Comparison of ENCODE assay signal across 34 mouse cellular contexts in the genomic region with DNA sequence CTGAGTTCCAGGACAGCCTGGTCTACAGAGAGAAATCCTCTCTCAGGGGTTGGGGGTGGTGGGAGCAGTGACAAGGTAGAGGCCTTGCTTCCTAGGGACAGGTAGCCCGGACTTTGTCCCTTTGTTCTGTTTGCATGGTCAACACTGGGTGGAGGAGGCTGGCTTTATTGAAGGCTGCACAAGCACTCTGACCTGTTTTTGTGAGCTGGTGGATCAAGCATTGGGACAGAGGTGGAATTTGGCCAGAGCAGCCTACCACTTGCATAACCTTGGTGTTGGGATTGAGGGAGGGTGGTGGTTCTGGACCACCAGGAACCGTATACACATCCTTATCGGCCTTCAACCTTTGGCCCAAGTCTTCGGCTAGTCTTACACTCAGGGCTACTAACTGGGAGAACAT. TPM values are rescaled to one million over a fixed set of nuclear protein-coding genes. Genes with fewer than 3 reads are reported as not detected.
DNase-seq lines count a peak whose midpoint lies in the region; ATAC-seq and TF ChIP-seq lines count a peak whose summit lies in the region.
"Had no signal": no experiment of that assay in that cellular context is flagged by ENCODE, and none has a peak within 500 bp of the region (broad histone marks: within the 10 kb centered on the region; RNA-seq: fewer than 3 reads in every experiment).

No protein-coding gene starts in this region.

- no peaks in the 10 kb centered on the region for H3K9me3 ChIP-seq in intestine, embryonic 14.5 days (ENCODE audit: control insufficient read depth, low read length)
- H3K9me3 ChIP-seq in intestine, postnatal 0 days (ENCODE audit: control insufficient read depth) = no peaks in the 10 kb centered on the region
- no peaks in the 10 kb centered on the region for H3K9me3 ChIP-seq in liver, embryonic 14.5 days (ENCODE audit: control insufficient read depth, low read length)
- H3K9me3 ChIP-seq in stomach, embryonic 15.5 days = no peaks in the 10 kb centered on the region
- H3K9me3 ChIP-seq in midbrain, embryonic 14.5 days (ENCODE audit: control insufficient read depth, low read length) = no peaks in the 10 kb centered on the region
- no peaks in the 10 kb centered on the region for H3K9me3 ChIP-seq in hindbrain, embryonic 11.5 days (ENCODE audit: control insufficient read depth, low read length)
- H3K9me3 ChIP-seq: embryonic facial prominence, embryonic 15.5 days; G1E; heart, embryonic 12.5 days; hindbrain, embryonic 13.5 days; limb, embryonic 10.5 days; midbrain, embryonic 12.5 days had no signal

- H3K9ac ChIP-seq in intestine, embryonic 14.5 days (ENCODE audit: low read length) = no peak overlapping the region
- H3K9ac ChIP-seq in intestine, postnatal 0 days (ENCODE audit: low read depth, low read length) = no peak overlapping the region
- H3K9ac ChIP-seq in liver, embryonic 14.5 days (replicated peaks) = no peak overlapping the region
- no peak overlapping the region for H3K9ac ChIP-seq in stomach, embryonic 15.5 days
- H3K9ac ChIP-seq in midbrain, embryonic 14.5 days (replicated peaks; ENCODE audit: low read length) = no peak overlapping the region
- H3K9ac ChIP-seq in hindbrain, embryonic 11.5 days (ENCODE audit: low read depth, low read length) = no peak overlapping the region
- H3K9ac ChIP-seq: embryonic facial prominence, embryonic 15.5 days; heart, embryonic 12.5 days; hindbrain, embryonic 13.5 days; midbrain, embryonic 12.5 days had no signal

- no peak for DNase-seq in intestine, embryonic 14.5 days (ENCODE audit: low spot score)
- DNase-seq in liver, embryonic 14.5 days (ENCODE audit: low read depth in 3 of 3, low spot score in 3 of 3) = peak in 2 of 3 experiments; percentile 23 to 44
- no peak for DNase-seq in midbrain, embryonic 14.5 days
- no peak for DNase-seq in gastrocnemius, postnatal 14 days
- no peak for DNase-seq in hindbrain, embryonic 11.5 days (ENCODE audit: low spot score)
- DNase-seq: adrenal gland, adult 2 months; B cell, adult 2 months; cerebellum, adult 2 months; gastrocnemius, postnatal 10 days; heart, adult 11 months; heart, postnatal 14 days; kidney, postnatal 4 days; lung, adult 18-20 months; lung, postnatal 10 days; right cerebral cortex, postnatal 14 days; spleen, adult 18-20 months; thymus, adult 18-20 months; thymus, postnatal 36 days had no signal

- 0 out of 2 replicates have a peak, but pooled peaks cover 3% of the 10 kb centered on the region for H3K4me1 ChIP-seq in intestine, embryonic 14.5 days (replicated peaks; ENCODE audit: control insufficient read depth, insufficient read depth, low read length)
- H3K4me1 ChIP-seq in intestine, postnatal 0 days (replicated peaks; ENCODE audit: control insufficient read depth, insufficient read depth, low read length) = 0 out of 2 replicates have a peak, but pooled peaks cover 7% of the 10 kb centered on the region
- H3K4me1 ChIP-seq in liver, embryonic 14.5 days (replicated peaks; ENCODE audit: control insufficient read depth in 2 of 2, insufficient read depth in 2 of 2, low read length in 1 of 2) = peaks cover 4 to 12% of the 10 kb centered on the region in 2 experiments
- 0 out of 2 replicates have a peak, but pooled peaks cover 2% of the 10 kb centered on the region for H3K4me1 ChIP-seq in stomach, embryonic 15.5 days
- H3K4me1 ChIP-seq in midbrain, embryonic 14.5 days (ENCODE audit: control insufficient read depth, insufficient read depth, low read length) = no peaks in the 10 kb centered on the region
- H3K4me1 ChIP-seq in hindbrain, embryonic 11.5 days (replicated peaks; ENCODE audit: control insufficient read depth, insufficient read depth, low read length) = no peaks in the 10 kb centered on the region
- H3K4me1 ChIP-seq: heart, embryonic 12.5 days had no signal

- H3K4me2 ChIP-seq in intestine, embryonic 14.5 days (ENCODE audit: low read length) = no peak overlapping the region
- no peak overlapping the region for H3K4me2 ChIP-seq in intestine, postnatal 0 days (replicated peaks; ENCODE audit: low read depth)
- H3K4me2 ChIP-seq in liver, embryonic 14.5 days (ENCODE audit: low read depth) = no peak overlapping the region
- no peak overlapping the region for H3K4me2 ChIP-seq in stomach, embryonic 15.5 days
- no peak overlapping the region for H3K4me2 ChIP-seq in midbrain, embryonic 14.5 days (ENCODE audit: low read length)
- H3K4me2 ChIP-seq in hindbrain, embryonic 11.5 days (replicated peaks; ENCODE audit: low read depth, low read length) = no peak overlapping the region
- H3K4me2 ChIP-seq: embryonic facial prominence, embryonic 15.5 days; heart, embryonic 12.5 days; hindbrain, embryonic 13.5 days; midbrain, embryonic 12.5 days had no signal

- WGBS in intestine, embryonic 14.5 days = 73% methylated on average over 4 of the region's 4 CpGs
- 51% methylated on average over 4 of the region's 4 CpGs for whole genome bisulfite sequencing in intestine, postnatal 0 days
- WGBS in liver, embryonic 14.5 days (ENCODE audit: insufficient replicate concordance) = 66% methylated on average over 4 of the region's 4 CpGs
- WGBS in stomach, embryonic 15.5 days = 77% methylated on average over 4 of the region's 4 CpGs
- 86% methylated on average over 4 of the region's 4 CpGs for WGBS in midbrain, embryonic 14.5 days
- 81% methylated on average over 4 of the region's 4 CpGs for WGBS in hindbrain, embryonic 11.5 days

- TF ChIP-seq CTCF in intestine, postnatal 0 days (IDR thresholded peaks at IDR 0.05; ENCODE audit: low read depth) = no peak
- TF ChIP-seq CTCF in liver, embryonic 14.5 days (IDR thresholded peaks at IDR 0.05; ENCODE audit: low read depth) = no peak

- no peak overlapping the region for H3K4me3 ChIP-seq in intestine, embryonic 14.5 days (ENCODE audit: low read depth, low read length)
- H3K4me3 ChIP-seq in intestine, postnatal 0 days (ENCODE audit: low read depth, low read length) = no peak overlapping the region
- H3K4me3 ChIP-seq in liver, embryonic 14.5 days (ENCODE audit: insufficient read depth in 1 of 2, low read depth in 2 of 2, low read length in 2 of 2) = no peak overlapping the region
- H3K4me3 ChIP-seq in stomach, embryonic 15.5 days (replicated peaks) = no peak overlapping the region
- no peak overlapping the region for H3K4me3 ChIP-seq in midbrain, embryonic 14.5 days (replicated peaks; ENCODE audit: low read depth, low read length)
- no peak overlapping the region for H3K4me3 ChIP-seq in hindbrain, embryonic 11.5 days (ENCODE audit: low read depth, low read length)
- H3K4me3 ChIP-seq: embryonic facial prominence, embryonic 15.5 days; heart, embryonic 12.5 days; hindbrain, embryonic 13.5 days; limb, embryonic 10.5 days; midbrain, embryonic 12.5 days had no signal

- no peak for TF ChIP-seq EP300 in liver, embryonic 14.5 days (IDR thresholded peaks at IDR 0.05; ENCODE audit: low read depth)

- H3K36me3 ChIP-seq in intestine, embryonic 14.5 days (ENCODE audit: control insufficient read depth, insufficient read depth, low read length) = no peaks in the 10 kb centered on the region
- H3K36me3 ChIP-seq in intestine, postnatal 0 days (ENCODE audit: control insufficient read depth, insufficient read depth) = no peaks in the 10 kb centered on the region
- no peaks in the 10 kb centered on the region for H3K36me3 ChIP-seq in liver, embryonic 14.5 days (replicated peaks; ENCODE audit: control insufficient read depth, insufficient read depth, low read depth)
- H3K36me3 ChIP-seq in stomach, embryonic 15.5 days = no peaks in the 10 kb centered on the region
- H3K36me3 ChIP-seq in midbrain, embryonic 14.5 days (ENCODE audit: control insufficient read depth, insufficient read depth, low read length) = no peaks in the 10 kb centered on the region
- H3K36me3 ChIP-seq in hindbrain, embryonic 11.5 days (ENCODE audit: control insufficient read depth, insufficient read depth, low read length) = no peaks in the 10 kb centered on the region
- H3K36me3 ChIP-seq: embryonic facial prominence, embryonic 15.5 days; G1E; heart, embryonic 12.5 days; hindbrain, embryonic 13.5 days; limb, embryonic 10.5 days; midbrain, embryonic 12.5 days had no signal

- intact Hi-C loops in gastrocnemius, postnatal 14 days (cut with DNase I; ENCODE audit: low total_unique reads) = no loop called here

- no peaks in the 10 kb centered on the region for H3K27me3 ChIP-seq in intestine, embryonic 14.5 days (replicated peaks; ENCODE audit: control insufficient read depth, insufficient read depth, low read length)
- no peaks in the 10 kb centered on the region for H3K27me3 ChIP-seq in intestine, postnatal 0 days (replicated peaks; ENCODE audit: control insufficient read depth, insufficient read depth, low read length)
- H3K27me3 ChIP-seq in liver, embryonic 14.5 days (ENCODE audit: control insufficient read depth, insufficient read depth, low read length) = no peaks in the 10 kb centered on the region
- no peaks in the 10 kb centered on the region for H3K27me3 ChIP-seq in stomach, embryonic 15.5 days (replicated peaks)
- no peaks in the 10 kb centered on the region for H3K27me3 ChIP-seq in midbrain, embryonic 14.5 days (ENCODE audit: control insufficient read depth, insufficient read depth, low read length)
- H3K27me3 ChIP-seq in hindbrain, embryonic 11.5 days (ENCODE audit: control insufficient read depth, insufficient read depth, low read length) = no peaks in the 10 kb centered on the region
- H3K27me3 ChIP-seq: embryonic facial prominence, embryonic 15.5 days; hindbrain, embryonic 13.5 days; midbrain, embryonic 12.5 days had no signal

- H3K27ac ChIP-seq in intestine, embryonic 14.5 days (ENCODE audit: low read depth) = no peak overlapping the region
- 0 out of 2 replicates have a peak overlapping the region, but pooled peaks have one; percentile 5 for H3K27ac ChIP-seq in intestine, postnatal 0 days (ENCODE audit: low read depth, low read length)
- peak overlapping the region; percentile 20; the same call in 1 of the 2 replicates for H3K27ac ChIP-seq in liver, embryonic 14.5 days
- peak overlapping the region; percentile 5; the same call in 1 of the 2 replicates for H3K27ac ChIP-seq in stomach, embryonic 15.5 days
- no peak overlapping the region for H3K27ac ChIP-seq in midbrain, embryonic 14.5 days (replicated peaks; ENCODE audit: low read depth, low read length)
- H3K27ac ChIP-seq in hindbrain, embryonic 11.5 days (ENCODE audit: low read depth, low read length) = no peak overlapping the region
- H3K27ac ChIP-seq: embryonic facial prominence, embryonic 15.5 days; hindbrain, embryonic 13.5 days; limb, embryonic 10.5 days; midbrain, embryonic 12.5 days had no signal

- ATAC-seq in intestine, embryonic 14.5 days (replicated peaks; ENCODE audit: low FRiP score, low TSS enrichment, low read depth) = 0 out of 2 replicates have a peak, but pooled peaks have one; percentile 41
- peak; percentile 65 for ATAC-seq in intestine, postnatal 0 days
- ATAC-seq in liver, embryonic 14.5 days (ENCODE audit: insufficient read depth) = peak; percentile 73
- ATAC-seq in stomach, embryonic 15.5 days (ENCODE audit: insufficient read depth, low FRiP score, low read depth) = peak; percentile 58
- ATAC-seq in midbrain, embryonic 14.5 days (ENCODE audit: low FRiP score, low TSS enrichment) = no peak
- ATAC-seq in hindbrain, embryonic 11.5 days (ENCODE audit: low FRiP score) = no peak
- ATAC-seq: forebrain, embryonic 14.5 days; inflammation-experienced regulatory T-cells, adult 6 months; Patski had no signal

RNA-seq across cellular contexts. Expression of gene Psmd1, which starts 7.9 kb away (rescaled TPM):
- polyA plus RNA-seq in intestine, embryonic 14.5 days (2014; fragmentation: Nextera tagmentation; extraction: Ambion mirVana) = 160 and 174 TPM in 2 replicates
- 70.7 and 72.8 TPM in 2 replicates for polyA plus RNA-seq in intestine, postnatal 0 days (2015; fragmentation: Nextera tagmentation; extraction: Ambion mirVana)
- 43.7 and 53.0 TPM in 2 replicates for polyA plus RNA-seq in liver, embryonic 14.5 days (2012; rRNA removed)
- 104 and 107 TPM in 2 replicates for polyA plus RNA-seq in liver, embryonic 14.5 days (2014; fragmentation: Nextera tagmentation; extraction: Ambion mirVana)
- 147 and 158 TPM in 2 replicates for polyA plus RNA-seq in stomach, embryonic 15.5 days (2015; fragmentation: Nextera tagmentation; extraction: Ambion mirVana)
- polyA plus RNA-seq in midbrain, embryonic 14.5 days (2014; fragmentation: Nextera tagmentation; extraction: Ambion mirVana) = 149 and 214 TPM in 2 replicates
- total RNA-seq in gastrocnemius, postnatal 14 days (2021) = 10 to 100 TPM; 91.4 to 97.4 TPM
- 216 and 247 TPM in 2 replicates for polyA plus RNA-seq in hindbrain, embryonic 11.5 days (2014; fragmentation: Nextera tagmentation; extraction: Ambion mirVana)

RNA-seq across cellular contexts. Expression of gene 2810459M11Rik, which starts 10.6 kb away (rescaled TPM):
- 3.5 and 4.6 TPM in 2 replicates for polyA plus RNA-seq in intestine, embryonic 14.5 days (2014; fragmentation: Nextera tagmentation; extraction: Ambion mirVana)
- polyA plus RNA-seq in intestine, postnatal 0 days (2015; fragmentation: Nextera tagmentation; extraction: Ambion mirVana) = 3.0 and 3.3 TPM in 2 replicates
- 12.1 and 12.3 TPM in 2 replicates for polyA plus RNA-seq in liver, embryonic 14.5 days (2012; rRNA removed)
- polyA plus RNA-seq in liver, embryonic 14.5 days (2014; fragmentation: Nextera tagmentation; extraction: Ambion mirVana) = 15.5 and 22.8 TPM in 2 replicates
- 4.7 and 5.9 TPM in 2 replicates for polyA plus RNA-seq in stomach, embryonic 15.5 days (2015; fragmentation: Nextera tagmentation; extraction: Ambion mirVana)
- polyA plus RNA-seq in midbrain, embryonic 14.5 days (2014; fragmentation: Nextera tagmentation; extraction: Ambion mirVana) = 7.0 and 7.3 TPM in 2 replicates
- under 1 TPM; 0.06 to 0.07 TPM for total RNA-seq in gastrocnemius, postnatal 14 days (2021)
- polyA plus RNA-seq in hindbrain, embryonic 11.5 days (2014; fragmentation: Nextera tagmentation; extraction: Ambion mirVana) = 0.18 and 0.42 TPM in 2 replicates
- total RNA-seq: CH12.LX; heart, postnatal 14 days; megakaryocyte, adult 5-6 weeks had no signal
- polyA plus RNA-seq: G1E; inflammation-experienced regulatory T-cells, adult 6 months; Patski had no signal

RNA-seq across cellular contexts. Expression of gene Spata3, which starts 39.7 kb away (rescaled TPM):
- not detected in 2 replicates for polyA plus RNA-seq in intestine, embryonic 14.5 days (2014; fragmentation: Nextera tagmentation; extraction: Ambion mirVana)
- polyA plus RNA-seq in intestine, postnatal 0 days (2015; fragmentation: Nextera tagmentation; extraction: Ambion mirVana) = not detected in 2 replicates
- 0.05 and 0.17 TPM in 2 replicates for polyA plus RNA-seq in liver, embryonic 14.5 days (2012; rRNA removed)
- polyA plus RNA-seq in liver, embryonic 14.5 days (2014; fragmentation: Nextera tagmentation; extraction: Ambion mirVana) = 0.17 and 0.21 TPM in 2 replicates
- not detected in 2 replicates for polyA plus RNA-seq in stomach, embryonic 15.5 days (2015; fragmentation: Nextera tagmentation; extraction: Ambion mirVana)
- 0.32 and 0.34 TPM in 2 replicates for polyA plus RNA-seq in midbrain, embryonic 14.5 days (2014; fragmentation: Nextera tagmentation; extraction: Ambion mirVana)
- total RNA-seq in gastrocnemius, postnatal 14 days (2021) = not detected
- polyA plus RNA-seq in hindbrain, embryonic 11.5 days (2014; fragmentation: Nextera tagmentation; extraction: Ambion mirVana) = not detected in 2 replicates
- total RNA-seq: adrenal gland, adult 2 months; CH12.LX; common myeloid progenitor, adult 5-6 weeks; G1E; gastrocnemius, postnatal 10 days; heart, postnatal 14 days; megakaryocyte, adult 5-6 weeks had no signal
- polyA plus RNA-seq: adrenal gland, adult 2 months; embryonic facial prominence, embryonic 15.5 days; forebrain, embryonic 14.5 days; G1E; heart, embryonic 12.5 days; kidney, embryonic 16.5 days; limb, embryonic 10.5 days; neural tube, embryonic 11.5 days; Patski had no signal

RNA-seq across cellular contexts. Expression of gene Htr2b, which starts 55.5 kb away (rescaled TPM):
- polyA plus RNA-seq in intestine, embryonic 14.5 days (2014; fragmentation: Nextera tagmentation; extraction: Ambion mirVana) = 1.2 and 2.0 TPM in 2 replicates
- polyA plus RNA-seq in intestine, postnatal 0 days (2015; fragmentation: Nextera tagmentation; extraction: Ambion mirVana) = 3.6 and 4.3 TPM in 2 replicates
- polyA plus RNA-seq in liver, embryonic 14.5 days (2012; rRNA removed) = 0.02 TPM in 1 of 2 replicates, not detected in the other
- 0.06 TPM in 1 of 2 replicates, not detected in the other for polyA plus RNA-seq in liver, embryonic 14.5 days (2014; fragmentation: Nextera tagmentation; extraction: Ambion mirVana)
- 1.2 TPM in 2 replicates for polyA plus RNA-seq in stomach, embryonic 15.5 days (2015; fragmentation: Nextera tagmentation; extraction: Ambion mirVana)
- 0.24 and 0.59 TPM in 2 replicates for polyA plus RNA-seq in midbrain, embryonic 14.5 days (2014; fragmentation: Nextera tagmentation; extraction: Ambion mirVana)
- under 1 TPM; 0.31 to 0.80 TPM for total RNA-seq in gastrocnemius, postnatal 14 days (2021)
- polyA plus RNA-seq in hindbrain, embryonic 11.5 days (2014; fragmentation: Nextera tagmentation; extraction: Ambion mirVana) = 0.28 and 0.88 TPM in 2 replicates
- total RNA-seq: CH12.LX; megakaryocyte, adult 5-6 weeks had no signal
- polyA plus RNA-seq: cerebellum, adult 2 months; G1E; neural tube, embryonic 11.5 days had no signal

Comparison
In these comparisons a context has a peak if more than half of its experiments do, and no peak if none do; other contexts are left out.
1. H3K27ac ChIP-seq: peak in intestine, postnatal 0 days (single experiment), liver, embryonic 14.5 days (single experiment) and stomach, embryonic 15.5 days (single experiment); none in intestine, embryonic 14.5 days (single experiment), midbrain, embryonic 14.5 days (single experiment) and hindbrain, embryonic 11.5 days (single experiment).
2. ATAC-seq: peak in intestine, embryonic 14.5 days (single experiment), intestine, postnatal 0 days (single experiment), liver, embryonic 14.5 days (single experiment) and stomach, embryonic 15.5 days (single experiment); none in midbrain, embryonic 14.5 days (single experiment) and hindbrain, embryonic 11.5 days (single experiment).
3. DNase-seq: peak in liver, embryonic 14.5 days (2 of 3); none in intestine, embryonic 14.5 days (single experiment), midbrain, embryonic 14.5 days (single experiment), gastrocnemius, postnatal 14 days (single experiment) and hindbrain, embryonic 11.5 days (single experiment).